Mouse (Mus musculus) C2C12 (cell line): ENCODE measurements around the gene Brap.

ENCODE experiments used
- CEBPB ChIP-seq: IDR thresholded peaks from one replicate; pipeline ENCODE4 v1.6.1; 2011; ENCODE audit warnings: low read depth, mild to moderate bottlenecking, control low read depth, moderate library complexity
- CTCF ChIP-seq: IDR thresholded peaks from one replicate; pipeline ENCODE4 v1.5.1; 2011; ENCODE audit not compliant: control insufficient read depth, insufficient read depth, insufficient read length
- FOSL1 ChIP-seq: IDR thresholded peaks from one replicate; pipeline ENCODE4 v1.8.0; 2011; ENCODE audit warnings: mild to moderate bottlenecking, low read length; ENCODE audit not compliant: poor library complexity, insufficient read depth, severe bottlenecking
- MAX ChIP-seq: IDR thresholded peaks from one replicate; pipeline ENCODE4 v1.6.1; 2011; ENCODE audit warnings: mild to moderate bottlenecking, control low read depth
- MYOD1 ChIP-seq: IDR thresholded peaks from one replicate; pipeline ENCODE4 v1.6.1; 2011; ENCODE audit warnings: low read depth; ENCODE audit not compliant: control insufficient read depth, insufficient read length
- MYOG ChIP-seq: IDR thresholded peaks from one replicate; pipeline ENCODE4 v1.6.1; 2011; ENCODE audit not compliant: control insufficient read depth, insufficient read length; ENCODE audit errors: extremely low read depth
- USF1 ChIP-seq: IDR thresholded peaks from one replicate; pipeline ENCODE4 v1.6.1; 2011; ENCODE audit warnings: low read depth, mild to moderate bottlenecking, control low read depth, moderate library complexity

GRCm38 (mm10) chr5:121736641-121737040, 76.3 kb downstream of the Brap start:
- TF ChIP-seq MAX (no peak), CTCF (no peak), MYOG (no peak), CEBPB (no peak), USF1 (no peak), MYOD1 (no peak), FOSL1 (no peak)
